Mouse (Mus musculus) urinary bladder, postnatal 14 days (tissue): ENCODE measurements around the gene Slc25a21.

Experiments used
- DNase-seq: peaks from one replicate; pipeline ENCODE4 v3.0.0; 2021; ENCODE audit warnings: low spot score

Gene Slc25a21

DNA sequence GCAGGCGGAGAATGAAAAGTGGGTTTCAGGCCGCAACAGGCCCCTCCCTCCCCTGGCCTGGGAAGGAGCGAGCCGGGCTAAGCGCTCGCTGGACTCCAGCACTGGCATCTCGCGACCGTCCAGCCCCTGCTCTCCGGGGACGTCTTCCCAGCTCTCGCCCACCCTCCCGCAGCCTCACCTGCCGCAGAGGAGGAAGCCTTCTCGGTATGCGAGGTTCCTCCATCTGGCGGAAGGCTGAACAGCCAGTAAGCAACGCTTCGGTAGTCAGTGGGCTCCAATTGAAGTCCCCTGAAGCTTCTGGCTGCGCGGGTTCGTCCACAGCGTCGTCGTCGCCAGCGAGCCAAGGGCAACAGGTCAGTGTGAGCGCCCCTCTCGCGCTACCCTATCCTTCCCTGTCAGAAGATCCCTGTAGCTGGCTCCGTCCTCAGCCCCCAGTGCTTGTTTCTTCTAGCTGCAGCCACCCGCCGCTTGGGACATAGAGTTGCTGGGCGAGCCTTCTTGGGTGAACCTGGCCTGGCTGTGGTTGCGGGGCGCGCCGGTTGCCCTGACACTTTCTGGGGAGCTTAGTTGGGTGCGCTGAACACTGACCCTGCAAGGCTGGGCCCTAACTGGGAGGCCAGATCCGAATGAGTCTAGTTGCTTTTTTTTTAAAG is 505.7 kb downstream of the Slc25a21 start, which contains the start of gene Pax9:
Gene Pax9 (plus strand): TSS at position 341 of the 653 bp plus-strand sequence.
- DNase-seq = no peak

DNA sequence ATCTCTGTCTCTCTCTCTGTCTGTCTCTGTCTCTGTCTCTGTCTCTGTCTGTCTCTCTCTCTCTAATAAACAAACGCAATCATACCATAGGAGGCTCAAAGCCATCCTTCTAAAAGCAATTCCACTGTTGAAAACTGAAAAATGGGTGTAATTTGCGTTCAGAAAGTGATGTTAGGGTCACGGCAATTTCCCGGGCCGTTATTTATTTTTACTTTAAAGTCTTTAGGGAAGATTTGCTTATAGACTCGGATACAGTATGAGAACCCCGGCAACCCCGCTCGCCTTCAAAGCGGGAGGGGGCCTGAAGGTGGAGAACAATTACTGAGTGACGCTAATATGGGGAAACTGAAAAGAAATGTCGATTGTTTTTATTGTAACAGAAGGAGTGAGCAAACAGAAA is 506.3 kb downstream of the Slc25a21 start:
- no peak for DNase-seq

DNA sequence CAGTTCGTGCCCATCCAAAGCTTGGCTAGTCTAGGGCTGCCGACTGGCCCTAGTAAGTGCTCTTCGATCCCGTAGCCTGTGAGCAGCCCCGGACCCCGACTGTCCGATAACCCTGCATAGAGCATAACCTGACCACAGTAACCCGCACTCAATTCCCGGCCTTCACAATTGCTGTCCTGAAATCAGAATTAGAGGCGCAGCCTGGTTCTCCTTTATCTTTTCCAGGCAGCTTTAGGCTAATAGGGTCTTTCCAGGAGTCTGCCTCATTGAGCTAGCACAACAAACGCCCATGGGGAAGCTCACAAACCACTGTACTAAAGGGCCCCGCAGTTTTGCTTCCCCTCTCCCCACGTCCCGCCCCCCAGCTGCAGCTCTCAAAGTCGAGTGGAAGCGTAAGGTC is 506.9 kb downstream of the Slc25a21 start:
- no peak for DNase-seq

DNA sequence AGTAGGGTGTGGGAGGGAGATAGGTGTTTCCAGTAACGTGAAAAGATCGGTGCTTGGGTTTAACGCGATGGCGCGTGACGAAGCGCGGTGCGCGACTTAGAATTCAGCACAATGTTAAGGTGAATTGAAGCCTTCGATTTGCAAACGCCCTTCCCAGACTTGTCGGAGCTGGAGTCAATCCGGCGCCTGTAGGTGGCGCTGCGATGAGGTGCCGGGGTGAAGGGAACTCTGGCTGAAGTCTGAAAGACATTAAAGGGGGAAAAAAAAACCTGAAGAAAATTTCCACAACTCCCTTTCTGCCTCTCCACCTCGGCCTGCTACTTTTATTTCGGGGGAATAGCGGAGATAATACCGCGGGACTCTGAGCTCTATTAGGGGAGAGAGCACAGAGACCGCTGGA is 507.5 kb downstream of the Slc25a21 start:
- peak; percentile 32 for DNase-seq

- DNase-seq = no peak
Measured at GRCm38 (mm10) chr12:56689331-56689730, 507.9 kb downstream of the Slc25a21 start.

DNA sequence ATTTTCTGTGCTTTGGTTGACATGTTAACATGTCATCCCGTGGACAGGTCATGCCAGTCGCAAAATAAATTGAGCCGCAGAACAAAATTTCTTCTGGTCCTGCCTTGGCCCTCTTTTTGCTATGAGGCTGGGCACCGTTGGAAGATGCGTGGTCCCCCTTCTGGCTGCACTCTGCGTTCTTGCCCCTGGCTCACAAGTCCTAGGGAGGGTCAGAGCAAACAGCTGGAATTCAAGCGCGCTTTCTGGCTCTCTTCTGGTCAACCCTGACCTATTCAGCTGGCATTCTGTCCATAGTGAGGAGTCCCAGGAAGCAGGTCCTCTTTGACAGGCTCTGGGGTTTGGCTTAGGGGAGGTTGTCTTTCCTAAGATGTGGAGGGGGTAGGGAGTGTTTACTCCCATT is 508.4 kb downstream of the Slc25a21 start:
- DNase-seq = no peak

- DNase-seq = no peak
Measured at GRCm38 (mm10) chr12:56688482-56688840, 508.8 kb downstream of the Slc25a21 start.

DNA sequence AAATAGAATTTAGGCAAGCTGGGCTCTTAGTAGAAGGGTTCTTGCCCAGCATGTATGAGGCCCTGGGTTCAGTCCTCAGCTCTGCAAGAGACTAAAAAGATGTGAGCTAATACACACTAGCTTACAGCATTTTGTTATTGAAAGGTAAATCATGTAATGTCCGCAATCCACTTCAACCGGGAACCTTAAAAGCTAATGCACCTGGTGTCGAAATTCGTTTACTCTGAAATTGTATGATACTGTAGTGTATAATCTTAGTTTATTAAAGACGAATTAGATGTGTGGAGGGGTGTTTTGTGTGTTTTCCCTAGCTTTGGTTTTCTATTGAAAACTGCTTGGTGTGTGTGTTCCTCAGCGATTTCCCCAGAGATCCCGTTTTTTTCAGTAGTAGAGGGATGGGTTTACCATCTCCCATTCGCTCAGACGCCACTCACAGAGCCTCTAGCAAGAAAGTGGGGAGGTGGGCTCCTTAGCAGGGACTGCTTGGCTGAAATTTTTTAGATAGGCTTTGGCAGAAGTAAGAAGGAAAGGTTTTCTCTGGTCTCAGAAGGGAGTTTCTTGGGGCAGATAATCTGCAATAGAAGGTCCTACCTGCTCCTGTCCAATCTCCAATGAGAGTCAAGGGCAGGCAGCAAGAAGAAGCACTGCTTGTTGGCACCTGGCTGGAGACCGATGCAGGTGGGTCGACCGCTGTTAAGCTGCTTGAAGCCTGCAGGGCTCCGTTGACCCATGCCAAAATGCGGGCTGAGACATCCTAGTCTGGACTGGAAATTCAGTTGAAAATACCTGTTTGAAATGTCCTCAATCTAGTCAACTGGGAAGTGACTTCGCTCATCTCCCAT is 509.4 kb downstream of the Slc25a21 start:
- no peak for DNase-seq

- peak; percentile 30 for DNase-seq
Measured at GRCm38 (mm10) chr12:56681096-56681811, 516.0 kb downstream of the Slc25a21 start.

DNA sequence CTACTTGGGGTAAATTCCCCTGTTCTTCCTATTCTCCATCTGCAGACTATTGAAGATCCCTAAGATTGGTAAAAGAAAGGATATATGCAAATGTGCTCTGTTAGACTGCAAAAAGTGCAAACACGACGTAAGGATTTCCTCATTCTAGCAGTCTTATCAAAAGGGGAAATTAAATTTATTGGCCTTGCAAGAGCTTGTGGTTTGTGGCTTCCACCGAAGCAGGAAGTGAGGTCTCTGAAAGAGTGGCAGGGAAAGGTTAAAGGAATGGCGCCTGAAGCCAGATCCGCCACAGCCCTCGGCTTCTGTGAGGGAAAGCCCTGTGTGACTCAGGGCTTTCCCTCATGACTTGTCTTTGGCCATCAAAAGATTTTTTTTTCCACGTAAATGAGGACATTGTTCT is 519.7 kb downstream of the Slc25a21 start:
- no peak for DNase-seq

GRCm38 (mm10) chr12:56674726-56675125 is 522.5 kb downstream of the Slc25a21 start:
- no peak for DNase-seq

DNA sequence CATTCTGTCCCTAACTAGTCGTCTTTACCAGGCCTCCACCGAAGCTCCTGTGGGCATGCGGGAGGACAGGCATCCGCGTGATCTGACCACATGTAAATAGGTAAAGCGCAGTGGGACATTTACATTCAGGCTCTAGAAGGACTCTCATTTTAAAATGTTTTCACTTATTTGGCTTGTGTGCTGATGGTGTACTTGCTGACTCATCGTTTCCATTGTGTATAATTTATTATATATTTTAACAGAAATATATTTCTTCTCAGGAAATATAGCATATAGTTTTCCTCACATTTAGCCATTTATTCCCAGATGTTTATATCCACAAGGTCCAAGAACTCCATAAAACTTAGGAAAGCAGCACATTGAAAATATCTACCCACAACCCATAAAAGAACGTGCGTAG is 526.5 kb downstream of the Slc25a21 start:
- DNase-seq = no peak

- no peak for DNase-seq
Measured at GRCm38 (mm10) chr12:56669451-56670122, 527.7 kb downstream of the Slc25a21 start.
